Mouse (Mus musculus) heart, embryonic 14.5 days (tissue): Measurements from ENCODE around the gene Enkur. TPM values are rescaled to one million over a fixed set of nuclear protein-coding genes. Genes with fewer than 3 reads are reported as not detected.

Experiments
- ATAC-seq: fragments of 200-750 bp; cut with Nextera tagmentation; 2 replicates; pipeline ENCODE4 v1.8.0; 2017; ENCODE audit warnings: low read depth, moderate TSS enrichment; ENCODE audit not compliant: insufficient number of reproducible peaks, insufficient read depth, low FRiP score
- H3K27ac ChIP-seq, 2 experiments: fragments of 200-500 bp in 1 of 2; fragments of 300-500 bp in 1 of 2; sonication (generic) in 1 of 2; replicated peaks in 1 of 2; 2 replicates each; pipeline ENCODE4 v1.5.1; 2012 to 2014; ENCODE audit warnings: low read depth in 2 of 2, low read length in 2 of 2, control low read depth in 1 of 2, mild to moderate bottlenecking in 1 of 2, mixed read lengths in 1 of 2; ENCODE audit not compliant: control insufficient read depth in 1 of 2, insufficient read depth in 1 of 2
- H3K27me3 ChIP-seq: fragments of 300-500 bp; sonication (generic); 2 replicates; pipeline ENCODE4 v1.6.1; 2014; ENCODE audit warnings: mild to moderate bottlenecking, low read length, control low read depth; ENCODE audit not compliant: control insufficient read depth, insufficient read depth
- H3K36me3 ChIP-seq: fragments of 300-500 bp; sonication (generic); 2 replicates; pipeline ENCODE4 v1.6.1; 2014; ENCODE audit warnings: mild to moderate bottlenecking, control low read depth, low read length, mixed read lengths; ENCODE audit not compliant: control insufficient read depth, insufficient read depth
- H3K4me1 ChIP-seq, 2 experiments: fragments of 200-500 bp in 1 of 2; fragments of 300-500 bp in 1 of 2; sonication (generic) in 1 of 2; 2 replicates each; pipeline ENCODE4 v1.6.1; 2012 to 2014; ENCODE audit warnings: low read length in 2 of 2, control low read depth in 1 of 2, mixed read lengths in 1 of 2; ENCODE audit not compliant: control insufficient read depth in 2 of 2, insufficient read depth in 2 of 2
- H3K4me2 ChIP-seq: fragments of 300-500 bp; sonication (generic); 2 replicates; pipeline ENCODE4 v1.6.1; 2014; ENCODE audit warnings: mild to moderate bottlenecking, low read length
- H3K4me3 ChIP-seq, 2 experiments: fragments of 200-500 bp in 1 of 2; fragments of 300-500 bp in 1 of 2; sonication (generic) in 1 of 2; 2 replicates each; pipeline ENCODE4 v1.5.1; 2012 to 2014; ENCODE audit warnings: low read length in 2 of 2, mild to moderate bottlenecking in 2 of 2, control low read depth in 1 of 2, low read depth in 1 of 2, moderate library complexity in 1 of 2; ENCODE audit not compliant: control insufficient read depth in 1 of 2, insufficient read depth in 1 of 2
- H3K9ac ChIP-seq: fragments of 300-500 bp; sonication (generic); 2 replicates; pipeline ENCODE4 v1.6.1; 2014; ENCODE audit warnings: mild to moderate bottlenecking, low read length
- H3K9me3 ChIP-seq: fragments of 300-500 bp; sonication (generic); 2 replicates; pipeline ENCODE4 v1.6.1; 2016; ENCODE audit warnings: low read length, control low read depth; ENCODE audit not compliant: control insufficient read depth
- WGBS: fragments of 180-500 bp; shearing (Covaris S2); extraction: QIAGEN DNeasy Blood & Tissue Kit; methylation state at CpG from one replicate; pipeline ENCODE4 v1.1.7; 2014; 5-methylcytosine and 5-hydroxymethylcytosine counted together
- polyA plus RNA-seq: library from polyadenylated mRNA; unstranded; fragments of >200 nt; fragmentation: Nextera tagmentation; extraction: Ambion mirVana; gene quantifications from 2 replicates; pipeline ENCODE4 v1.2.1, GENCODE M21; 2014

Gene Enkur
- polyA plus RNA-seq, 1 experiment from 2014 or later, result 2.1 TPM

DNA sequence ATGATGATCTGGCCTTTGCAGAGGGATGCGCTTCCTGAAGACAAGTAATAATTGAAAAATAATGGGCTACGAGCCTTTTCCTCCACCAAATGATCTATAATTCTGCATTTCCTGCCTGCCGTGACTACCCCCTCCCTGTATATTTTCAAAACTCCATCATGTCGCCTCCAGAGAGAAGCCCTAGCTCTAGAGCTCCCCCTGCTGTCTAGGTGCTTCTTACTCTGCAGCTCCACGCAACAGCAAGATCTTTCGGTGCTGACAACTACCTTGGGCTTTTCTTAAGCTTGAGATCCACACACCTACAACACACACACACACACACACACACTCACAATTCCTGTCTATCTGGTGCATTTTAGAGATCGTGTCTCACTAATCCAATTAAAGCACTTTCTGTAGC lies 17.6 kb downstream of the Enkur start:
- no peak overlapping the region for H3K4me3 ChIP-seq
- no peaks in the 10 kb centered on the region for H3K27me3 ChIP-seq
- H3K4me2 ChIP-seq, result no peak overlapping the region
- H3K4me1 ChIP-seq, result no peaks in the 10 kb centered on the region
- H3K9me3 ChIP-seq, result no peaks in the 10 kb centered on the region
- no peak overlapping the region for H3K9ac ChIP-seq
- H3K36me3 ChIP-seq, result no peaks in the 10 kb centered on the region
- no peak for ATAC-seq
- H3K27ac ChIP-seq, result no peak overlapping the region
- WGBS, result 52% methylated on average over 7 of the region's 7 CpGs

DNA sequence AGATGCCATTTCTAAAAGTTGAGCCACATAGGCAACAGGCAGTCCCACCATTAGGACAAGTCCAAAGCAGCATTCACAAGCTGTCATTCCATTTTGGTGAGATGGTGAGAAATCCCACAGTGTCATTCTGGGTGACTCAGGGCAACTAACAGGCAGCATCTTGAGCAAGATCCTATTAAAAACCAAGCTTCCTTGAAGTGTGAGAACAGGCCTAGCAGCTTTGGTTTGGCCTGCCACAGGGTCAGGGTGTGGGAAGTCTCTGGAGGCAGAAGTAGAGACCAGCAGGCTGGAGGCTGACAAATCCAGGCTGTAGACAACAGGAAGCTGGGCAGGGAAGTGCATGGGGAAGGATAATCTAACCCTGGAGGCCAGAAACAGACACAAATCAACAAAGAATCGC lies 22.4 kb downstream of the Enkur start:
- ATAC-seq, result no peak

DNA sequence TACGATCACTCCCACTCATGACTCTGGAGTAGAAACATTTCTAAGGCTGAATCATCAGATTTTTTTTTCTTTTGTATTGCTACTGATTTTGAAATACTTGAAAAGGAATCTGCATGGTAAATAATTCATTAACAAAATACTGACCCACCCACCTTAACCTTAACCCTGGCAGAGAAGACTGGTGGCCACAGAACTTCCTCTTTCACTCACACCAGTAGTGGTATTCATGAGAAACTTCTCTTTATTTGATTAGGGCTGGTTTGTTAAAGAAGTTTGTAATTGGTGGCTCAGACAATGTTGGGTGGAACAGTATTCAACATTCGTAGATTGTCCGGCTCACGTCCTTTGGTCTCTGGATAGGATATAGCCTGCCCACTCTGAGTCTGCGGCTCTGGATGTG lies 26.0 kb downstream of the Enkur start:
- Histone ChIP-seq H3K9ac (no peak overlapping the region), H3K27me3 (no peaks in the 10 kb centered on the region), H3K9me3 (no peaks in the 10 kb centered on the region), H3K4me2 (no peak overlapping the region), H3K4me1 (no peaks in the 10 kb centered on the region), H3K36me3 (no peaks in the 10 kb centered on the region), H3K27ac (no peak overlapping the region), H3K4me3 (no peak overlapping the region)
- ATAC-seq, result no peak
- 87% methylated on average over 5 of the region's 5 CpGs for WGBS

More for the DNA sequence above, 22.4 kb downstream of the Enkur start:
- no peak overlapping the region for H3K4me2 ChIP-seq
- no peak overlapping the region for H3K9ac ChIP-seq
- no peaks in the 10 kb centered on the region for H3K4me1 ChIP-seq
- H3K4me3 ChIP-seq, result no peak overlapping the region
- no peak overlapping the region for H3K27ac ChIP-seq
- 75% methylated on average over 1 of the region's 1 CpGs for WGBS
- H3K36me3 ChIP-seq, result no peaks in the 10 kb centered on the region
- no peaks in the 10 kb centered on the region for H3K27me3 ChIP-seq
- H3K9me3 ChIP-seq, result no peaks in the 10 kb centered on the region

DNA sequence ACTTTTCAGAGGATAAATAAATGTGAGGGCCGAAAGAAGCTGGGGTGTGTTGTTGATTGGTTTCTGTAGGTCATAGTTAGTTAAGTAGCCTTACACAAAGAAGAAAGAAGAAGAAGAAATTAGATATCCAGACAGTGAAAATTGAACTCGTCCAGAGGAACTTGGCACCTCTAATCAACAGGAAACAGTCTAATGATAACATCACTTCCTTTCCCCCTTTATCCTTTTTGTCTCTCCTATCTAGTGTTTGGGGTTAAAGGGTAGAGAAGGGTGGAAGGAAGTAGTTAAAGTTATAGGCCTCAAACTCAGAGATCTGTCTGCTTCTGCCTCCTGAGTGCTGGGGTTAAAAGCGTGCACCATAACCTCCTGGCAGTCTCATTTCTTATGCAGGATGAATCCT lies 32.4 kb downstream of the Enkur start:
- 0 out of 2 replicates have a peak, but pooled peaks cover 3% of the 10 kb centered on the region for H3K9me3 ChIP-seq
- H3K4me3 ChIP-seq, result no peak overlapping the region
- H3K9ac ChIP-seq, result no peak overlapping the region
- no peaks in the 10 kb centered on the region for H3K36me3 ChIP-seq
- no peak overlapping the region for H3K4me2 ChIP-seq
- H3K27me3 ChIP-seq, result no peaks in the 10 kb centered on the region
- ATAC-seq, result no peak
- WGBS, result 71% methylated on average over 3 of the region's 3 CpGs
- H3K27ac ChIP-seq, result no peak overlapping the region
- H3K4me1 ChIP-seq, result no peaks in the 10 kb centered on the region

DNA sequence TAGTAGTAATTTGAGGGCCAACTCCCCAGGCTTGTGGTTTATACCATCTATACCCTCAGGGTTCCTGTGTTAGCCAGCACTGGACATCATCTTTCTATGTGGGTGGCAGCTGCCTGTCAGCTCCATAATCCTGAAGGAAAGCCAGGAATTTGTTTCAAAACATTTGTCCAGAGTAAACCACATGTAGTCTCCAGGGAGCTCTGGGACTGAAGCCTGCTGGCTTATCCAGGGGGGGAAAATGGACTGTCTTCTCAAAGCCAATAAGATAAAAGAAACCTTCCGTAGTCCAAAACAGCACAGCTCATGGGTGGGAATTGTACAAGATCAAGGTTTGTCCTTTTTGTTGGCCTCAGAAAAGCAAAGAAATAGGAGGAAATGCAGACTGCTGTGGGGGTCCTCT lies 37.2 kb downstream of the Enkur start:
- no peak for ATAC-seq
- Histone ChIP-seq H3K27me3 (no peaks in the 10 kb centered on the region), H3K36me3 (no peaks in the 10 kb centered on the region), H3K4me2 (no peak overlapping the region), H3K9me3 (0 out of 2 replicates have a peak, but pooled peaks cover 3% of the 10 kb centered on the region), H3K9ac (no peak overlapping the region), H3K4me1 (no peaks in the 10 kb centered on the region), H3K27ac (no peak overlapping the region), H3K4me3 (no peak overlapping the region)
- 79% methylated on average over 1 of the region's 1 CpGs for WGBS

DNA sequence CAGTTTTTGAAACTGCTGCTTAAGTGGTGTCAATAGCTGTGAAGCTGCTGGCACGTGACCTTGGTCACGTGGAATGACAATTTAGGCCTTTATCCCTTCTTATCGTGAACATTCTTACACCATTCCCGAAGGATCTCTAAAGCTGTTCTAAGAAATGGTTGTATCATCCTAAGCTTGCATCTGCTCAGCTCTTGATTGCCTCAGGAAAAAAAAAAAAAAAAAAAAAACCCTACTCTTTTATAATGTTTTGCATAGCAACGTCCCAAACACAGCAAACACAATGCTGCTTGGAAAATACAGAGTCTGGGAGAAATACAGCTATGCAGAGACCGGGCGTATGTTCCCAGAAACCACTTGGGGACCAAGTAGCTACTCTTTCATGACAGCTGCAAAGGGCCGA lies 40.9 kb downstream of the Enkur start:
- no peaks in the 10 kb centered on the region for H3K9me3 ChIP-seq
- H3K27ac ChIP-seq, result no peak overlapping the region
- no peak for ATAC-seq
- H3K36me3 ChIP-seq, result no peaks in the 10 kb centered on the region
- no peak overlapping the region for H3K4me2 ChIP-seq
- H3K4me1 ChIP-seq, result no peaks in the 10 kb centered on the region
- H3K9ac ChIP-seq, result no peak overlapping the region
- WGBS, result 70% methylated on average over 8 of the region's 8 CpGs
- H3K27me3 ChIP-seq, result no peaks in the 10 kb centered on the region
- H3K4me3 ChIP-seq, result no peak overlapping the region

DNA sequence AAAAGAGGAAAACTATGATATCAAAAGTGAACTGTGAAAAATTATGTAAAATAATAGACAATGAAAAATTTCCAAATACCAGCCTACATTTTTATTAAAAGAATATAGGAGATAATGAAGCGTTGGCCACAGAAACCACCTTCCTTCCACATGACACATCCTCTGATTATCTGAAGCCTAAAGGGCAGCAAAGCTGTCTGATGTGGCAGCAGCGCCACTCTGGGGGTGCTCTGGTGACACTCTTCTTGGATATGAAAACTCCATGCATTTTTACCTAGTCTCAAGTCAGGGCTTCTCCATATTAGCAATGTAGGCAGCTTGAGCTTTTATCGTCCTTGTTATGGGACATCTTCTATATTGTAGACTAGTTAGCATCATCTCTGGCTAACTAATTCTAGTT lies 51.7 kb downstream of the Enkur start:
- Histone ChIP-seq H3K9me3 (no peaks in the 10 kb centered on the region), H3K27ac (no peak overlapping the region), H3K4me1 (no peaks in the 10 kb centered on the region), H3K4me3 (no peak overlapping the region), H3K36me3 (no peaks in the 10 kb centered on the region), H3K9ac (no peak overlapping the region), H3K4me2 (no peak overlapping the region), H3K27me3 (no peaks in the 10 kb centered on the region)
- 75% methylated on average over 3 of the region's 3 CpGs for WGBS
- ATAC-seq, result no peak

DNA sequence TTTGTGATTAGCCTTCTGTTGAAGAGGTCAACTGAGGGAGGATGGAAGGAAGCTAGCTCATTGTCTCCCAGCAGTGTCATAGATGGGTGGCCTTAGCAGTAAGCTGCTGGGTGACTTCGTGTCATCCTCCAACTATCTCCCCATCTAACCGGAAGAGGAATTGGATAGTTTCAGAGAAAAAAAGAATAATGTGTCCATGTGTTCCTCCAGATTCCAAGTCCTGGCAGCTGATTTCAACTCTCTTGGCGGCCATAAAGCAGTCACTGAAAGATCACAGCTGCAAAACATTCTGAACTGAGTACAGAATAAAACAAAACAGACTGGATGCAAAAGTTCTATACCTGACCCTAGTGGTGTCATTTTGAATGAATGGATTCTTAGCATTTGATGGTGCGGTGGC lies 58.0 kb downstream of the Enkur start:
- Histone ChIP-seq H3K4me3 (no peak overlapping the region), H3K9ac (no peak overlapping the region), H3K27ac (no peak overlapping the region), H3K27me3 (no peaks in the 10 kb centered on the region), H3K9me3 (no peaks in the 10 kb centered on the region), H3K36me3 (no peaks in the 10 kb centered on the region), H3K4me1 (peaks cover 0 to 7% of the 10 kb centered on the region in 2 experiments; a peak in 1 of 4 replicates), H3K4me2 (no peak overlapping the region)
- 65% methylated on average over 4 of the region's 4 CpGs for WGBS
- no peak for ATAC-seq
